Mouse (Mus musculus) heart, adult 2 months (tissue): ENCODE measurements around the gene Slc39a2. TPM values are rescaled to one million over a fixed set of nuclear protein-coding genes. Genes with fewer than 3 reads are reported as not detected.
A peak's percentile ranks its signal among the peaks of the same experiment; 100 is the strongest.

Source experiments
- DNase-seq, 2 experiments: peaks; one replicate each; pipeline ENCODE4 v3.0.0; 2021
- H3K27ac ChIP-seq: fragments of 200-600 bp; 2 replicates; pipeline ENCODE4 v1.8.1; 2022
- H3K27me3 ChIP-seq: fragments of 200-500 bp; 2 replicates; pipeline ENCODE4 v1.6.1; 2012; ENCODE audit warnings: mild to moderate bottlenecking, low read length, inconsistent platforms, mixed read lengths; ENCODE audit not compliant: control insufficient read depth, insufficient read depth
- H3K36me3 ChIP-seq: fragments of 200-500 bp; 2 replicates; pipeline ENCODE4 v1.6.1; 2012; ENCODE audit warnings: low read length, inconsistent platforms; ENCODE audit not compliant: control insufficient read depth, insufficient read depth
- H3K4me1 ChIP-seq: fragments of 200-500 bp; 2 replicates; pipeline ENCODE4 v1.6.1; 2011; ENCODE audit warnings: low read length; ENCODE audit not compliant: control insufficient read depth, insufficient read depth
- H3K4me3 ChIP-seq: fragments of 200-600 bp; 2 replicates; pipeline ENCODE4 v1.8.1; 2022
- H3K79me2 ChIP-seq: fragments of 200-500 bp; replicated peaks from 2 replicates; pipeline ENCODE4 v1.6.1; 2012; ENCODE audit warnings: mild to moderate bottlenecking, inconsistent platforms, low read length, moderate library complexity, mixed read lengths; ENCODE audit not compliant: control insufficient read depth, insufficient read depth
- H3K9ac ChIP-seq: fragments of 200-500 bp; 2 replicates; pipeline ENCODE4 v1.6.1; 2012; ENCODE audit warnings: low read depth, mild to moderate bottlenecking, control low read depth, inconsistent platforms, low read length, mixed read lengths
- CTCF ChIP-seq: fragments of 200-600 bp; IDR thresholded peaks from 2 replicates; pipeline ENCODE4 v1.8.1; 2022; ENCODE audit warnings: antibody characterized with exemption, mild to moderate bottlenecking, moderate library complexity
- EP300 ChIP-seq: fragments of 200-500 bp; IDR thresholded peaks from 2 replicates; pipeline ENCODE4 v1.6.1; 2011; ENCODE audit warnings: low read depth, low read length, control low read depth; ENCODE audit not compliant: insufficient read depth
- POLR2A ChIP-seq: fragments of 200-500 bp; IDR thresholded peaks from 2 replicates; pipeline ENCODE4 v1.6.1; 2011; ENCODE audit warnings: mild to moderate bottlenecking, low read depth, low read length, control low read depth; ENCODE audit not compliant: insufficient read depth
- WGBS: fragments of 180-500 bp; shearing (Covaris S2); methylation state at CpG from one replicate; pipeline ENCODE4 v1.1.7; 2018; 5-methylcytosine and 5-hydroxymethylcytosine counted together
- intact Hi-C: fragments of 180-260 bp; cut with DNase I; formaldehyde crosslinking; loops from one replicate; pipeline ENCODE4 v1.15.1; 2025
- polyA plus RNA-seq: library from polyadenylated mRNA; depleted of rRNA; stranded (reverse); fragments of >200 nt; gene quantifications from 2 replicates; pipeline ENCODE4 v1.2.3, GENCODE M21; 2012
- total RNA-seq, 2 experiments: library from RNA; stranded (reverse); gene quantifications; 2 replicates each; pipeline ENCODE4 v1.2.3; 2021

Slc39a2 gene
- total and polyA plus RNA-seq, 3 experiments = 0.16 to 0.53 (median 0.25) TPM

DNA sequence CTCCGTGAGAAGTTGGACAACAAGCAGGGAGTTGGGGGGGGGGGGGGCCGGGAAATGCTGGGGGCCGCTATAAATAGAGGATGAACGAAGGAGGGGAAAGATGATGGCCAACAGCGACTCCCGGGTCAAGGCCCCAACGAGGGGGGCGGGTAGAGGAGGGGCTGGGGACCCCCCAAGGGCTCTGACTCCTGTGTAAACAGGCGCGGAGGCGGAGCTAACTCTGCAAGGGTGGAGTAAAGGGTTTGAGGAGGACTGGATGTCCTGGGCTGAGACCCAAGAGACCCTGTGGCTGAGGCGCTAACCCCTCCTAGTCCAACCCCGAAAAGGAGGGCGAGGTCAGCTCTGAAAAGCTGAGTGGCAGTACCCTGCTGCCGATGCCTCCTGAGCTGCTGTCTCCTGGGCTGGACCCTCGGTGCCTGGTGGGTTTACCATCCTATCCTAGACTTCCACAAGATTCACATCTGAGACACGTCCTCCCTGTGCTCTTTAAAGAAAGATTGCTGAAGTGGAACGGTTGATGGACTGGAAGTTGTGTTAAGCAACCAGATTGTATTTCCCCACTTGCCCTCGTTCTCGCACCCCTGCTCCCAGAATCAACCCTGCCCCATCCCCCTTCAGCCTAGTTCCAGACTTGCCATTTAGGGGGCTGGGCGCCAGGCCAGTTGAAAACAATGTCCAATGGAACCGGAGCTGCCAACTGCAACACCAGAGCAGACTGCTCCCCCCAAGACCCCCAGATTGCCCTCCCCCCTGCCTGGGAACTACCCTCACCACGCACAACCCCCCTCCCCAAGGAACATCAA lies 21.5 kb downstream of the Slc39a2 start, which contains the start of gene Ndrg2:
Gene Ndrg2, minus strand, starts transcription at position 199 of the 803 bp plus-strand sequence.
- peak; percentile 91 to 92 for DNase-seq
- peak; percentile 69; the same call in 1 of the 2 replicates for TF ChIP-seq POLR2A
- TF ChIP-seq EP300 = no peak
- TF ChIP-seq CTCF = no peak
- Histone ChIP-seq H3K27ac (peak within 1 kb of the TSS; percentile 99), H3K4me3 (peak within 1 kb of the TSS; percentile 72), H3K4me1 (peaks cover 7% of the 10 kb centered on the region), H3K27me3 (no peaks in the 10 kb centered on the region), H3K9ac (peak within 1 kb of the TSS; percentile 90), H3K36me3 (no peaks in the 10 kb centered on the region), H3K79me2 (no peaks in the 10 kb centered on the region)
- intact Hi-C loops = no loop called here
- 4% methylated on average over 22 of the region's 23 CpGs for WGBS

DNA sequence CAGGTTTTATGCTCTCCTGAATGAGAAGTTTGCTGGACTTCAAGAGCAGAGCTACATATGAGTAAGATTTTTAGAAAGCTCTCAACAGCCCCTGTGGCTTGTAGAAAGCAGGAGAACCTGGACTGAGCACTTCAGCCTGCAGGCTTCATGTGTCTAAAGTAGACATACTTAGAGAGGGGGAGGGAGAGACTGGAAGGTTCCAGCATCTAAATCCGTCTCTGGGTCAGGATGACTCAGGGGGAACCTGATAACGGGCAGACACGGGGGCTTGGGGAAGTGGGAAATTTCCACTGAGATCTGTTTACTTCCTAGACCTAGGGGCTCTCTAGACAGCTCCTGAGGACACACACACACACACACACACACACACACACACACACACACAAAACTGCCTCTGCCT lies 22.3 kb downstream of the Slc39a2 start:
- TF ChIP-seq CTCF (no peak), POLR2A (peak; percentile 58), EP300 (0 out of 2 replicates have a peak, but pooled peaks have one; percentile 40)
- no peaks in the 10 kb centered on the region for H3K27me3 ChIP-seq
- intact Hi-C loops = no loop called here
- 2% methylated on average over 3 of the region's 3 CpGs for WGBS
- peak overlapping the region; percentile 99 for H3K27ac ChIP-seq
- no peaks in the 10 kb centered on the region for H3K36me3 ChIP-seq
- H3K9ac ChIP-seq = no peak overlapping the region
- H3K79me2 ChIP-seq = no peaks in the 10 kb centered on the region
- peak in 1 of 2 experiments; percentile 57 for DNase-seq
- H3K4me3 ChIP-seq = no peak overlapping the region
- peaks cover 7% of the 10 kb centered on the region for H3K4me1 ChIP-seq

DNA sequence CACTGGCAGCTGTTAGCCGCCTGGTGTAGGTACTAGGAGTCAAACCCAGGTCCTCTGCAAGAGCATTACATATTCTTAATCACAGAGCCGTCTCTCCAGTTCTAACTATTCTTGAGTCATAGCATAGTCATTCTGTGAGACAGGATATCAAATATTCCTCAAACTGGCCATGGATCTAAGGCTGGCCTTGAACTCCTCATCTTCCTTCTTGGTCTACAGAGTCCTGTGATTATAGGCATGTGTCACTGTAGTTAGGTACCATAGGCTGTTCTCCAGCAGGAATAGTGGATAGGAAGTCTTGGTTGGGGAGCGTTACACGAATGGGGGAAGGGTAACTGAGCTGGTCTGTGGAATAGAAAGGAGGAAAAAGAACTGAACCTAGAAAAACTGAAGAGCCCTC lies 23.9 kb downstream of the Slc39a2 start:
- H3K27me3 ChIP-seq = no peaks in the 10 kb centered on the region
- TF ChIP-seq CTCF = no peak
- TF ChIP-seq POLR2A = no peak
- TF ChIP-seq EP300 = no peak
- DNase-seq = no peak
- H3K4me1 ChIP-seq = peaks cover 10% of the 10 kb centered on the region
- H3K36me3 ChIP-seq = no peaks in the 10 kb centered on the region
- 80% methylated on average over 4 of the region's 4 CpGs for WGBS
- no peak overlapping the region for H3K4me3 ChIP-seq
- no peak overlapping the region for H3K9ac ChIP-seq
- no peak overlapping the region for H3K27ac ChIP-seq
- intact Hi-C loops = no loop called here
- H3K79me2 ChIP-seq = no peaks in the 10 kb centered on the region

GRCm38 (mm10) chr14:51918125-51918524 lies 25.4 kb downstream of the Slc39a2 start, which contains the start of gene Tppp2:
TSS of gene Tppp2 (plus strand) at chr14:51918425.
- no peak within 1 kb of the TSS for H3K27ac ChIP-seq

DNA sequence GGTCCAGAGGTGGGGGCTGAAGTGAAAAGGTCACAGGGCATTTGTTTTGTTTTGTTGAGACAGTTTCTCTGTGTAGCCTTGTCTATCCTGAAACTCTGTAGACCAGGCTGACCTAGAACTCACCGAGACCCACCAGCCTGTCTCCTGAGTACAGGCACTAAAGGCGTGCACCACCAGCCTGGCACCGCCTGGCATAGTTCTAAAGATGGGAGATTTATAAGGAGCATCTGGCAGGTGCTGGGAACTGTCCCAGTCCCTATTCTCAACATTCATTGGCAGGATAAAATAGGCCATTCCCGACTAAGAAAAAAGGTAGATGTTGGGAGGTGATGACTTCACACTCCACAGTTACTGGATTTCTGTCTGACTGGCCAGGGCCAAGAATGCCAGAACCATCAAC lies 26.3 kb downstream of the Slc39a2 start:
- no peaks in the 10 kb centered on the region for H3K36me3 ChIP-seq
- no peaks in the 10 kb centered on the region for H3K27me3 ChIP-seq
- H3K27ac ChIP-seq = no peak overlapping the region
- H3K9ac ChIP-seq = no peak overlapping the region
- 83% methylated on average over 4 of the region's 4 CpGs for WGBS
- TF ChIP-seq EP300 (no peak), CTCF (no peak), POLR2A (no peak)
- DNase-seq = no peak
- no peak overlapping the region for H3K4me3 ChIP-seq
- no peaks in the 10 kb centered on the region for H3K79me2 ChIP-seq
- intact Hi-C loops = no loop called here
- peaks cover 14% of the 10 kb centered on the region for H3K4me1 ChIP-seq

More at GRCm38 (mm10) chr14:51918125-51918524, 25.4 kb downstream of the Slc39a2 start, which contains the start of gene Tppp2:
- Histone ChIP-seq H3K27me3 (no peaks in the 10 kb centered on the region), H3K36me3 (no peaks in the 10 kb centered on the region), H3K4me1 (peaks cover 14% of the 10 kb centered on the region), H3K9ac (no peak within 1 kb of the TSS), H3K4me3 (no peak within 1 kb of the TSS), H3K79me2 (no peaks in the 10 kb centered on the region)
- no peak for DNase-seq
- TF ChIP-seq EP300 (no peak), POLR2A (no peak), CTCF (no peak)
- WGBS = 95% methylated on average over 4 of the region's 4 CpGs
- intact Hi-C loops = no loop called here
